Mouse (Mus musculus): ENCODE data around the gene Fam216a. TPM values are rescaled to one million over a fixed set of nuclear protein-coding genes. Genes with fewer than 3 reads are reported as not detected.
"Not testable (repeated sequence)": the region's sequence is repeated elsewhere in the genome, so short reads cannot be mapped to it uniquely, and the experiment has no call there.

The Fam216a gene
- polyA plus RNA-seq, 1 experiment from 2014 or later: 149 TPM

- no peaks in the 10 kb centered on the region; the same call in 1 of the 2 replicates for H3K36me3 ChIP-seq (replicated peaks)
- H3K4me2 ChIP-seq: no peak overlapping the region
- H3K4me3 ChIP-seq: no peak overlapping the region
- ATAC-seq (replicated peaks): no peak
- no peak overlapping the region for H3K27ac ChIP-seq
- no peaks in the 10 kb centered on the region for H3K9me3 ChIP-seq
- H3K9ac ChIP-seq: no peak overlapping the region
- no peaks in the 10 kb centered on the region for H3K4me1 ChIP-seq
- WGBS: 93% methylated on average over 7 of the region's 7 CpGs
- H3K27me3 ChIP-seq (replicated peaks): no peaks in the 10 kb centered on the region
Measured at GRCm38 (mm10) chr5:122336554-122337294, 35.4 kb downstream of the Fam216a start.

GRCm38 (mm10) chr5:122334682-122335081, 37.5 kb downstream of the Fam216a start:
- Histone ChIP-seq H3K27me3 (replicated peaks) (no peaks in the 10 kb centered on the region), H3K4me1 (no peaks in the 10 kb centered on the region), H3K9me3 (no peaks in the 10 kb centered on the region), H3K4me3 (no peak overlapping the region), H3K4me2 (no peak overlapping the region), H3K9ac (no peak overlapping the region), H3K27ac (no peak overlapping the region), H3K36me3 (replicated peaks) (no peaks in the 10 kb centered on the region; the same call in 1 of the 2 replicates)
- ATAC-seq (replicated peaks): no peak
- WGBS: 68% methylated on average over 3 of the region's 3 CpGs

GRCm38 (mm10) chr5:122330269-122330668, 41.9 kb downstream of the Fam216a start:
- no peaks in the 10 kb centered on the region for H3K9me3 ChIP-seq
- WGBS: 86% methylated on average over 4 of the region's 4 CpGs
- no peaks in the 10 kb centered on the region for H3K4me1 ChIP-seq
- no peak overlapping the region for H3K4me3 ChIP-seq
- no peak overlapping the region for H3K9ac ChIP-seq
- peaks cover 6% of the 10 kb centered on the region; the same call in 1 of the 2 replicates for H3K36me3 ChIP-seq (replicated peaks)
- H3K27me3 ChIP-seq (replicated peaks): no peaks in the 10 kb centered on the region
- no peak for ATAC-seq (replicated peaks)
- no peak overlapping the region for H3K27ac ChIP-seq
- no peak overlapping the region for H3K4me2 ChIP-seq

DNA sequence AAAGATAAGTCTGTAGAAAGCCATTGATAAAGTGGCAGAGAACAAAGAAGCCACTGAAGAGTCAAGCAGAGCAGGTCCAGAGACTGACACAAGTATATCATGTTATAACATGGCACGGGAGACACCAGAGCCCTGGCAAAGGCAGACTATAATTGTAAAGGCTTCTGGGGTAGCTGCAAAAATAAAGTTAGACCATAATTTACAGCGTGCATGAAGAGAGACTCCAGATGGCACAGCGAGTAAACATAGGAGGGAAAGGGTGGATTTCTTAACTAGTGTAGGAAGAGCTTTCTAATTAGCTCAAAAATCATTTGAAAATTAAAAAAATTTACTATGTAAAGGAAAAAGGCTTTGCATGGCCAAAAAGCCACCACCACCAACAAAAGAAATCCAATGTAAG, 44.9 kb downstream of the Fam216a start:
- Histone ChIP-seq H3K27ac (no peak overlapping the region), H3K4me3 (no peak overlapping the region), H3K4me1 (no peaks in the 10 kb centered on the region), H3K27me3 (replicated peaks) (no peaks in the 10 kb centered on the region), H3K9me3 (no peaks in the 10 kb centered on the region), H3K36me3 (replicated peaks) (peaks cover 11% of the 10 kb centered on the region; the same call in 1 of the 2 replicates), H3K4me2 (no peak overlapping the region), H3K9ac (no peak overlapping the region)
- no peak for ATAC-seq (replicated peaks)
- 95% methylated on average over 3 of the region's 3 CpGs for WGBS

GRCm38 (mm10) chr5:122325477-122325876, 46.7 kb downstream of the Fam216a start:
- no peaks in the 10 kb centered on the region for H3K9me3 ChIP-seq
- peaks cover 11% of the 10 kb centered on the region; the same call in 1 of the 2 replicates for H3K36me3 ChIP-seq (replicated peaks)
- H3K9ac ChIP-seq: no peak overlapping the region
- H3K27ac ChIP-seq: no peak overlapping the region
- H3K27me3 ChIP-seq (replicated peaks): no peaks in the 10 kb centered on the region
- no peaks in the 10 kb centered on the region for H3K4me1 ChIP-seq
- no peak overlapping the region for H3K4me2 ChIP-seq
- no peak overlapping the region for H3K4me3 ChIP-seq
- 85% methylated on average over 8 of the region's 8 CpGs for WGBS
- ATAC-seq (replicated peaks): no peak

DNA sequence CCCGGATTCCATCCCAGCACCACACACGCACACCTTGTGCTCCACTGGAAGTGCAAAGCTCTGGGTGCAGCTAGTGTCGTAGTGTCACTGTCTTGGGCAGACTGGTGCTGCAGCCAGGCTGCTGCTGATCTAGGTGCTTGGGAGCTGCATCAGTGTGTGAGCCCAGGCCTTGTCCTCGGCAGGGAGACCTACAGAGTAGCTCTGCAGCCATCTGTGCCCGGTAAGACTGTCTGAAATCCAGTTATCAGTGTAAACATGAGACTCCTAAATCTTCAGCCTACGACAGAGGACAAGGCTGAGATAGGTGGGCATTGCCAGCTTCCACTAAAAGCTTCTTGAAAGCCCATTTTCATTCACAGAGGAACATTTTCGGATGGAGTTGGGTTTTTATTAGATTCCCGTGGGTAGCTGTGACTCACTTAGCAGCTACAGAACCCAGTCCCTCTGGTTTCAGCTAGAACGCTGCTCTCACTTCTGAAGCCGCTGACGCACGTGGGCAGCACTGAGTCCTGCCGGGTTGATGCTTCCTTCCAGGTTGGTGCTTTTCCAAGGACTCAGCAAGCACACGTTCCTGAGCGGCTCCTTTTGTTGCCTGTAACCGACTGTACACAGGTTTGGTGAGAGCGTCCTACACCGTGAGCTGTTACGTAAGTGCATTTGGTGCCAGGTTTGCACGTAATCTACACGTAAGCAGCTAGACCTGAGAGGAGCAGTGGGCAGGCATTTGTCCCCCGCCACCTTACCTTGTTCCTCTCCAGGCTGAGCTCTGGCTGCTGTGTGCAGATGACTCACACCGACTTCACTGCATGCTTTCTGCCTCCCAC, 47.3 kb downstream of the Fam216a start:
- Histone ChIP-seq H3K4me3 (no peak overlapping the region), H3K4me2 (no peak overlapping the region), H3K9ac (no peak overlapping the region), H3K27ac (no peak overlapping the region), H3K9me3 (no peaks in the 10 kb centered on the region), H3K27me3 (replicated peaks) (no peaks in the 10 kb centered on the region), H3K4me1 (no peaks in the 10 kb centered on the region), H3K36me3 (replicated peaks) (peaks cover 11% of the 10 kb centered on the region; the same call in 1 of the 2 replicates)
- WGBS: 89% methylated on average over 23 of the region's 23 CpGs
- no peak for ATAC-seq (replicated peaks)

- no peaks in the 10 kb centered on the region for H3K9me3 ChIP-seq
- peaks cover 11% of the 10 kb centered on the region; the same call in 1 of the 2 replicates for H3K36me3 ChIP-seq (replicated peaks)
- 55% methylated on average over 8 of the region's 8 CpGs for WGBS
Measured at GRCm38 (mm10) chr5:122323523-122323922, 48.6 kb downstream of the Fam216a start.

DNA sequence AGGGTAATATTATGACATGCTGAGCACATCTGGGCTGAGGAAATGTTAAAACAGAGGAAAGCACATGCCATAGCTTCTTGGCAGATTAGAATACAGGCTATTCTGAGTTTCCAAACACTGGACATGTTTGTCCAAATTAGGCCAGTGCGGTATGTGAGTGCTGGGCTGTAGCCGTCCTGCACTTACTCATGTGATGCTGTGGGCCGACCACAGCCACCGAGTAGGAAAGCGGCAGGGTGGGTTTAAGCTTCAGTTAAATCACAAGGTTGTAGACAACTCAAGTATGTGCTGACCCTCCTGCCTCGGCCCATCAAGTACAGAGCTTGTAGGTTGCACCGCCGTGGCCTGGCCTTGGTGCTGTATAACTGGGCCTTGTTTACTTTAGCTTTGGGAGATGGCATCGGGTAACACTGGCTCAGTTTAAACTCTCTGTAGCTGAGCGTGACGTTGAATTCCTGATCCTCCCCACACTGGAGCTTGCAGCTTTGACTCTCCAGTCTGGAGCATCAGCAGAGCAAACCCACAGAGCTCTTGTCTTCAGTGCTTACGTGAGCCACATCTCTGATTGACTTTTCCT, 51.9 kb downstream of the Fam216a start:
- 82% methylated on average over 12 of the region's 12 CpGs for WGBS
- no peaks in the 10 kb centered on the region for H3K9me3 ChIP-seq
- no peaks in the 10 kb centered on the region for H3K4me1 ChIP-seq
- no peak overlapping the region for H3K9ac ChIP-seq
- H3K4me3 ChIP-seq: no peak overlapping the region
- no peak overlapping the region for H3K27ac ChIP-seq
- no peak overlapping the region for H3K4me2 ChIP-seq
- peaks cover 5% of the 10 kb centered on the region; the same call in 1 of the 2 replicates for H3K36me3 ChIP-seq (replicated peaks)
- H3K27me3 ChIP-seq (replicated peaks): no peaks in the 10 kb centered on the region
- ATAC-seq (replicated peaks): no peak

More at GRCm38 (mm10) chr5:122323523-122323922, 48.6 kb downstream of the Fam216a start:
- H3K27me3 ChIP-seq (replicated peaks): no peaks in the 10 kb centered on the region
- no peak for ATAC-seq (replicated peaks)
- H3K9ac ChIP-seq: no peak overlapping the region
- H3K4me2 ChIP-seq: no peak overlapping the region
- no peak overlapping the region for H3K4me3 ChIP-seq
- no peaks in the 10 kb centered on the region for H3K4me1 ChIP-seq
- H3K27ac ChIP-seq: no peak overlapping the region

DNA sequence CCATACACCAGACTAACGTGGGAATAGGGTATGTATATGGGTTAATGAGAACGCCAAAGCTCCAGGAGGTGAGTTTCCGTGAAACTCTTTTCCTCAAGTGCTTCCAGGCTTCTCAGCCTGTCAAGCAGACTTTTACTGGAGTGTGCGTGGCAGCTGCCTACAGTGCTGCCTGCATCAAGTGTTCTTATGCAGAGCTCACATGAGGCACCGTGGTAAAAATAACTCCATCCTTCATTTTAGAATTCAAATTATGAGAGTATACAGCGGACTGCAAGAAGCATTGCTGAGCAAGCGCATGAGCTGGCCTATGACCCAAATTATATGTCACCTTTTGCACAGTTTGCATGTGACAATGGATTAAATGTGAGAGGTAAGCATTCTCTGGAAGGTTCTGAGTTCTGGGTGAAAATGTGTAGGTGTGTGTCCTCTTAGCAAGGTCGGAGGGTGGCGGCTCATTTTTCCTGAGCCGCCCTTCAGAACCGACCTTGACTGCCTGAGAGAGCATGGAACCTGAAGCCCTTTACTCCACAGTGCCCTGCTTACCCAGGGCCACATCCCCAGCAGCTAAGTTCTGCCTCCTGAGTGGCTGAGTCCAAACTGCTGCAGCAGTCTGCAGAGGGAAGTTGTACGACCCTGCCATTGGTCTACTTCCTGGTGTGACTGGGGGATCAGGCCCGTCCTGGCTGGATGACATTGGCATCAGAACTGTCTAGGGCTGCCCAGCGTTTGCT, 52.5 kb downstream of the Fam216a start:
- 0 out of 2 replicates have a peak, but pooled peaks cover 5% of the 10 kb centered on the region for H3K36me3 ChIP-seq (replicated peaks)
- no peaks in the 10 kb centered on the region for H3K9me3 ChIP-seq
- no peaks in the 10 kb centered on the region for H3K4me1 ChIP-seq
- 78% methylated on average over 14 of the region's 14 CpGs for WGBS
- no peaks in the 10 kb centered on the region for H3K27me3 ChIP-seq (replicated peaks)
- ATAC-seq (replicated peaks): no peak
- no peak overlapping the region for H3K4me3 ChIP-seq
- no peak overlapping the region for H3K27ac ChIP-seq
- H3K4me2 ChIP-seq: no peak overlapping the region
- H3K9ac ChIP-seq: no peak overlapping the region

DNA sequence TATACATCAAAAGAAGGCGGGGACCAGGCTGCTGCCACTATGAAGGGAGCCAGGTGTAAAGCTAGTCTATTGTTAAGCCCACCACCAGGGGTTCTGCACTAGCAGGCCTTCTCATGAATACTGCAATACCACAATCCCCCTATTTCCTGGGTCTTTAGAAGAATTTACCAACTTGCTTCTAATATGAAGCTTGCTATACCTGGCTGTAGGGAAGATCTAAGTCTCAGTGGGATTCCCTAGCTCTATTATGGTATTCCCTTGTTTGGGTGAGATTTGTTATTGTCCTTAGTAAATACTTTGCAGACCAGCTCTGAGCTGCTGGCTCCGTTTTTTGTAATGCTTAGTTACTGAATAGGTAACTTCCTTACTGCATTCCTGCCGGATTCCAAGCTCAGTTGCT, 53.2 kb downstream of the Fam216a start:
- 65% methylated on average over 3 of the region's 3 CpGs for WGBS

DNA sequence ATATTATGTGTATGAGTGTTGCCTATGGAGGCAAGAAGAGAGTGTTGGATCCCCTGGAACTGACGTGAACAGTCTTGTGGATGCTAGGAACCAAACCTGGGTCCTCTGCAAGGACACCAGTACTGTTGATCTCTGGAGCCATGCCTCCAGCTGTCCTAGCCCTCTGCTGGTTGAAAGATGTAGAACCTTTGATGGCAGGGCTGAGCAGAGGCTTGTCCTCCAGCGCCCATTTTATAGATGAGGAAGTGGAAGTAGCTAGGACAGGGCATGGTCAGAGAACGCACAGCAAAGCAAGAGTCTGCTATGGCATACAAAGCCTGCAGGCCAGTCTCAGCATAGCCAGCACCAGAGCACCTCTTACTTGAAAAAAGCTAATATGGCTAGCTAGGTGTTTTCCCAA, 54.1 kb downstream of the Fam216a start:
- no peak for ATAC-seq (replicated peaks)
- Histone ChIP-seq H3K9me3 (no peaks in the 10 kb centered on the region), H3K4me1 (no peaks in the 10 kb centered on the region), H3K36me3 (replicated peaks) (0 out of 2 replicates have a peak, but pooled peaks cover 5% of the 10 kb centered on the region), H3K4me3 (no peak overlapping the region), H3K9ac (no peak overlapping the region), H3K27me3 (replicated peaks) (no peaks in the 10 kb centered on the region), H3K4me2 (no peak overlapping the region), H3K27ac (no peak overlapping the region)
- WGBS: 70% methylated on average over 3 of the region's 3 CpGs

More for the DNA sequence above, 53.2 kb downstream of the Fam216a start:
- H3K27me3 ChIP-seq (replicated peaks); ATAC-seq (replicated peaks); H3K4me1 ChIP-seq; H3K4me3 ChIP-seq; H3K4me2 ChIP-seq; H3K9me3 ChIP-seq; H3K27ac ChIP-seq; H3K36me3 ChIP-seq (replicated peaks); H3K9ac ChIP-seq: not testable (repeated sequence)

Data from midbrain, embryonic 15.5 days (tissue).